Mouse (Mus musculus) frontal cortex, adult (tissue): ENCODE results near the gene Exosc7.

ENCODE experiments used
- ATAC-seq: cut with Nextera tagmentation; 2 replicates; pipeline ENCODE4 v1.9.2; 2017; ENCODE audit warnings: mild to moderate bottlenecking, moderate library complexity, mixed read lengths; ENCODE audit not compliant: low TSS enrichment

Exosc7 gene

GRCm38 (mm10) chr9:123138891-123139474, 26.0 kb downstream of the Exosc7 start:
- ATAC-seq: no peak

- no peak for ATAC-seq
These were observed 27.0 kb downstream of the Exosc7 start for GRCm38 (mm10) chr9:123139887-123140614.

- no peak for ATAC-seq
These were observed 35.4 kb downstream of the Exosc7 start for GRCm38 (mm10) chr9:123148430-123148829.

GRCm38 (mm10) chr9:123150241-123151020, 37.4 kb downstream of the Exosc7 start, which contains the start of gene Clec3b:
TSS of gene Clec3b (plus strand) at chr9:123150946.
- no peak for ATAC-seq

GRCm38 (mm10) chr9:123151561-123151960, 38.5 kb downstream of the Exosc7 start:
- ATAC-seq: no peak

GRCm38 (mm10) chr9:123152026-123152425, 39.0 kb downstream of the Exosc7 start:
- no peak for ATAC-seq

DNA sequence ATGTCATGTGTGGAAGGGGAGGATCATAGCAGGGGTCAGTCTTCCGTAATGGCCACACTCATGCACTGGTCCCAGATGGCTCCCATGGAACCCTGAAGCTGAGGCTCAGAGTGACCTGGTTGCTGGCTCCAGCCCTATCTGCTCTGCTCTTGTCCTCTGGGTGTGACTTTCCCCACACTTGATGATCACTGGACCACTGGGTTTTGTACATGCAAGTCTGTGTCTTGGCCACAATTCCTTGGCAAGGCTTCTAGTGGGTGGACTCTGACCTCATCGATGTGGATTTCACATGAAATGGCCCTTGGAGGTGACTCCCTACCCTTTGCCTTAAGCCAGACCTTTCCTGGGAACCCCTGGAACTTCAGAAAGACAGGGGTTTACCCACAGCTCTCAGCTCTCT, 40.1 kb downstream of the Exosc7 start:
- no peak for ATAC-seq

DNA sequence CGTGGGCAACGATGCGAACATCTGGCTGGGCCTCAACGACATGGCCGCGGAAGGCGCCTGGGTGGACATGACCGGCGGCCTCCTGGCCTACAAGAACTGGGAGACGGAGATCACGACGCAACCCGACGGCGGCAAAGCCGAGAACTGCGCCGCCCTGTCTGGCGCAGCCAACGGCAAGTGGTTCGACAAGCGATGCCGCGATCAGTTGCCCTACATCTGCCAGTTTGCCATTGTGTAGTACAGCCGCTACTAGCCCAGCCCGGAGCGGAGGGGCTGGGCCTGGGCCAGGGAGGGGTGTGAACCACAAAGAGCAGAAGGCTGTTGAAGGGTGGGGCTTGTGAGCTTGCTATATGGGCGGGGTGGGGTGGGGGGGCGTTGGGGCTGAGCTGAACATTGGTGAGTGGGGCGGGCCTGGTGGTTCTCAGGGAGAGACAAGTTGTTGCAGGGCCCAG, 43.9 kb downstream of the Exosc7 start:
- no peak for ATAC-seq

DNA sequence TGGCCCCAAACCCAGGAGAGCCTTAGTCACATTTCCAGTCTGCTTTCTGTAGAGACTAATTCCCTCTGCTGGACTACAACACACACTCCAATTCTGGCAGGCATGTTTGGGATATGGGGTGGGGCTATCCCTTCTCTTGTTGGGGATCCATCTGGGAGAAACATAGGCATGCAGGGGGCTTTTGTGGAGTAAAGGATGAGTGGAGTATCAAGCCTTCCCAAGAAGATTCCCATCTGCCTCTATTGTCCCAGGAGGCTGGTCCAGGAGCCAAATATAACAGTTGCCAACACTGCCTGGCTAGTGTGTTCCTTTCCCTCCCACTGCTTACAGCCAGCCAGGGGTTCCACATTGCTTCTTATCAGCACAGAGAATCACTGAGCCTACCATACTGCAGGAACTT, 44.7 kb downstream of the Exosc7 start:
- ATAC-seq: peak; percentile 36; the same call in 1 of the 2 replicates

- peak; percentile 69 for ATAC-seq
These were observed 45.3 kb downstream of the Exosc7 start for GRCm38 (mm10) chr9:123158125-123158836.

DNA sequence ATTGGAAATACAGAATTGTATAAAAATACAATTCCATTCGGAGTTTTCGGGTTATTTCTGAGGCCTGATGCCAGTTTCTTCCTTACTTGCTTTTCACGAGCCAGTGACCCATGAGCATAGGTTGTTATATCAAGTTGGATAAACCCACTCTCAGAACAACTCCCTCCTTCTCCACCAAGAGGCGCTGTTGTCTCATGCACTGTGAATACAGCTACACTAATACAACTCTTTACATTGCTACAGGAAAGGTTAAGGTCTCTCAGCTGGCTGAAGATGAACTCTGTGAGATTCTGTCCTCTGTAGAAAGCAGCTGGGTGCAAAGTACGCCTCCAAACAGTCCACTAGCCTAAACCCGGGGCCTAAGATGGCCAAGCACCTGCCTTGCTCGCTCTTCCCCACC, 46.3 kb downstream of the Exosc7 start:
- ATAC-seq: peak; percentile 77

GRCm38 (mm10) chr9:123161792-123162191, 48.8 kb downstream of the Exosc7 start:
- no peak for ATAC-seq

DNA sequence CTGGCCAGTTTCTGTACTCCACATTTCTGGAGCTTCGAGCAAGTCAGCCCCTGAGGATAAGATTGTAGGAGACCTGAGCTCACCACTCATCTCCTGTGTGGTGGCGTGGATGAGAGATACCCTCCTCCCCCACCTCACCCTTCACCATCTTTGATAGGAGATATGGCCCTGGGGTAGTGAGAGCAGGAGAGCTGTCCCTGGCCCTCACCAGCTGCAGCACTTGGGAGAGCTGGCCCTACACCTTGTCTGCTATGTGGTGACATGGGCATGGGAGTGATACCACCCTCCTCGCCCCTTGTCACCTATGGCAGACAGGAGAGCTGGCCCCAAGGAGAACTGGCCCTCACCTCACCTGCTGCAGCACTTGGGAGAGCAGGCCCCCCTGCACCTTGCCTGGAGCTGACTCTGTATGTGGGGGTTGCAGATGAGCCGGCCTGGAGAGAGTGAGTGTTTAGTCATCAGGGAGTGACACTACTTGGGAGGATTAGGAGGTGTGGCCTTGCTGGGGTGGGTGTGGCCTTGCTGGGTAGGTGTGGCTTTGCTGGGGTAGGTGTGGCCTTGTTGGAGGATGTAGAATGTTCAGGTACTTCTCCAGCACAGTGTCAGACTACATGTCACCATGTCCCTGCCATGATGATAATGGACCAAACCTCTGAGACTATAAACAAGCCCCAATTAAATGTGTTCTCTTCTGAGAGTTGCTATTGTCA, 50.1 kb downstream of the Exosc7 start:
- ATAC-seq: no peak

DNA sequence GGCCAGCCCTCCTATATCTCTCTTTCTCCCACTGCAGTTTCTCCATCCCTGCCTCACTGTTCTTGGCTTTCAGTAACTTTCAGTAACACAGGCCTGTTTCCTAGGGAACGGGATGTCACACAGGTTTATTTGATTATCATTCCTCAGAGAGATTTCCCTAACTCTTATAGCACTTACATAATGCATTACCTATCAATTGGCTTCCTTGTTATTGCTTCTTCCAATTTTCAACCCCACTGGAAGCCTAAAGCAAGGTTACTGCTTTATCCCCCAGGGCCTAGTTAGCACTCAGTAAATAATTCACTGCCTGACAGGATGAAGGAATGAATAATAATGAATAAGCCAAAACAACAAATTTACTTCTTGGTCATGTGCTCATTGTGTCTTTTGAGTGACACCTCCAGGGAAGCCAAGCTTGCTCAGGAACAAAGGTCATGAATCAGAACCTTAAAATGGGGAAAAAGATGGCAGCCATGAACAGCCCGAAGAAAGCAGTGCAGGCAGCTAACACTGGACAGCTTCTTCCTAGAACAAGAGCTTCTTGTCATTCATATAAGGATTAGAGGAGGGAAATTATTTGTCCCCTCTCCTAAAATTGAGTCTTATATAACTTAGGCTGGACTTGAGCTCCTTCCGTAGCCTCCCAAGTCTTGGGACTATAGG, 52.9 kb downstream of the Exosc7 start:
- no peak for ATAC-seq

GRCm38 (mm10) chr9:123173760-123174159, 60.7 kb downstream of the Exosc7 start:
- ATAC-seq: no peak

DNA sequence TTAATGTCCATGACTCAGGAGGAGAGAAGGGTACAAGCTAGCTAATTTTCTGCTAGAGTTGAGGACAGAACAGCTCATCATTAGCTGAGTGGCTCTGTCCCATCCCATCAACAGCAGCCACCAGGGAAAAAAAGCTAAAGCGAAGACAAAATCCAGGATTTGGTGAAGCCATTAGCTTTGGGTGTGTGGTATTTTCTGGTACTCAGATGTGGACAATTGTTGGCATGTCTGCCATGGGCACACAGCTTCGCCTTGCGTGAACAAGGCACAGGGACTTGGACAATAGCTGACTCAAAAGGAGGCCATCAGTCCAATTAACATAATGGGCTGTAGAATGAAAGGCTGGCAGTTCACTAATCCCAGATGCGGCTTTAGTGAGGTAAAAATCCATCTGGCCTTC, 61.3 kb downstream of the Exosc7 start:
- ATAC-seq: no peak

- ATAC-seq: no peak
These were observed 64.5 kb downstream of the Exosc7 start for GRCm38 (mm10) chr9:123177380-123178048.

GRCm38 (mm10) chr9:123180003-123180402, 67.0 kb downstream of the Exosc7 start:
- ATAC-seq: no peak

- ATAC-seq: no peak
These were observed 70.2 kb downstream of the Exosc7 start for GRCm38 (mm10) chr9:123183226-123183625.

DNA sequence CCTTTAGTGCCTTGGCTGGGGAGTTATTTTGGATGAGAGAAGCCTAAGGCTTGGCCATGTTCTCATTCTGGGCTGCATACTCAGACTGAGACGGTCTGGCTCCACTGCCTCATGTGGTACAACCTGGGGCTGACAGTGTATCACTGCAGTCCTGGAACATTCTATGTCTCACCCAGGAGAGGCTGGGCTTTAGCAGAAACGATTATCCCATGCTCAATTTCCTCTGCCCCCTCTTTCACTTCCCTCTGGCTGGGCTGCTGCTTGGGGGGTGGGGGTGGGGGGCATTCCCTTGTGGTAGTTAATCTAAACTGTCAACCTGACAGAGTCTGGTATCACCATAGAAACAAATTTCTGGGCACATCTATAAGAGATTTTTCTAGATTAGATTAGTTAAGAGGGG, 72.5 kb downstream of the Exosc7 start:
- ATAC-seq: no peak
